ENCODE assay signal across 7 mouse cellular contexts in the genomic region with DNA sequence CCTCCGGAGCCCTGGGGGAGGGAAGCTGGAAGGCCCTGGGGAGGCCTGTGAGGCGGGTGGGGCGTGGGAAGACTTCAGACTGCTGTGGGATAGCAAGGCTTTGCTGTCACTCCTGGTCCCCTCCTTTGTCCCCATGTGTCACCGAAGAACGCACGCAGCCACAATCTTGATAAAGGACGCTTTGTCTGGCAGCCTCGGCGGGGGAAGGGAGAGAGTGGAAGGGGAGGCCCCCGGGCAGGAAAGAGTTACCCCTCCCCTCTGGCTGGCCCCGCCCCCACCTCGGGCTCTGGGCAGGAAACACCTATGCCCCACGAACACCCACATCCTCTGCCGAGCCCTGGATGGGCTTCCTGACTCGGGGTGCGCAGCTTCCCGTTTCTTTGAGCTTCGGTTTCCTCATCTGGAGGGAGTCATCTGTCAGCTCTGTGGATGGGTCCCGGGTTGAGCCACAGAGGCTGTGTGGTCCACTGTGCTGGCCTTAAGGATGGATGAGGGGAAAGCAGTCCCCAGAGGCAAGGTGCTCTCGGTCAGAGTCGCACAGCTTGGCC.
A peak's percentile ranks its signal among the peaks of the same experiment; 100 is the strongest.
DNase-seq lines count a peak whose midpoint lies in the region; ATAC-seq and TF ChIP-seq lines count a peak whose summit lies in the region.

No protein-coding gene starts in this region.

- peak overlapping the region; percentile 39 for H3K4me2 ChIP-seq in embryonic facial prominence, embryonic 12.5 days (replicated peaks)
- H3K4me2 ChIP-seq in hindbrain, embryonic 11.5 days (replicated peaks; ENCODE audit: low read depth, low read length) = peak overlapping the region; percentile 38
- peak overlapping the region; percentile 49 for H3K4me2 ChIP-seq in limb, embryonic 14.5 days (replicated peaks; ENCODE audit: low read depth, low read length, severe bottlenecking)
- peak overlapping the region; percentile 30 for H3K4me2 ChIP-seq in midbrain, embryonic 14.5 days (ENCODE audit: low read length)

- H3K27me3 ChIP-seq in embryonic facial prominence, embryonic 12.5 days = no peaks in the 10 kb centered on the region
- peaks cover 6% of the 10 kb centered on the region for H3K27me3 ChIP-seq in hindbrain, embryonic 11.5 days (ENCODE audit: control insufficient read depth, insufficient read depth, low read length)
- no peaks in the 10 kb centered on the region for H3K27me3 ChIP-seq in limb, embryonic 14.5 days (ENCODE audit: control insufficient read depth, insufficient read depth, low read length)
- no peaks in the 10 kb centered on the region for H3K27me3 ChIP-seq in midbrain, embryonic 14.5 days (ENCODE audit: control insufficient read depth, insufficient read depth, low read length)

- DNase-seq in hindbrain, embryonic 11.5 days (ENCODE audit: low spot score) = peak; percentile 86
- peak; percentile 54 for DNase-seq in limb, embryonic 14.5 days (ENCODE audit: low spot score)
- DNase-seq in midbrain, embryonic 14.5 days = peak; percentile 75
- DNase-seq in thymus, postnatal 0 days (ENCODE audit: low spot score) = peak; percentile 96
- no peak for DNase-seq in layer of hippocampus, adult 18-20 months (ENCODE audit: low spot score in 2 of 2)

- H3K27ac ChIP-seq in embryonic facial prominence, embryonic 12.5 days = peak overlapping the region; percentile 51
- peak overlapping the region; percentile 80 for H3K27ac ChIP-seq in hindbrain, embryonic 11.5 days (ENCODE audit: low read depth, low read length)
- peak overlapping the region; percentile 33; the same call in 1 of the 2 replicates for H3K27ac ChIP-seq in limb, embryonic 14.5 days (replicated peaks; ENCODE audit: low read depth, low read length)
- H3K27ac ChIP-seq in midbrain, embryonic 14.5 days (replicated peaks; ENCODE audit: low read depth, low read length) = peak overlapping the region; percentile 61

- 2% methylated on average over 18 of the region's 21 CpGs for WGBS in embryonic facial prominence, embryonic 12.5 days
- WGBS in hindbrain, embryonic 11.5 days = 2% methylated on average over 18 of the region's 21 CpGs
- 2% methylated on average over 14 of the region's 21 CpGs for WGBS in limb, embryonic 14.5 days
- WGBS in midbrain, embryonic 14.5 days = 2% methylated on average over 21 of the region's 21 CpGs

- peaks cover 44% of the 10 kb centered on the region for H3K4me1 ChIP-seq in embryonic facial prominence, embryonic 12.5 days
- H3K4me1 ChIP-seq in hindbrain, embryonic 11.5 days (replicated peaks; ENCODE audit: control insufficient read depth, insufficient read depth, low read length) = peaks cover 29% of the 10 kb centered on the region
- peaks cover 13% of the 10 kb centered on the region; the same call in 1 of the 2 replicates for H3K4me1 ChIP-seq in limb, embryonic 14.5 days (ENCODE audit: control insufficient read depth, insufficient read depth, low read length)
- H3K4me1 ChIP-seq in midbrain, embryonic 14.5 days (ENCODE audit: control insufficient read depth, insufficient read depth, low read length) = peaks cover 28% of the 10 kb centered on the region

- peak overlapping the region; percentile 31 for H3K9ac ChIP-seq in embryonic facial prominence, embryonic 12.5 days
- peak overlapping the region; percentile 55 for H3K9ac ChIP-seq in hindbrain, embryonic 11.5 days (ENCODE audit: low read depth, low read length)
- H3K9ac ChIP-seq in limb, embryonic 14.5 days (ENCODE audit: low read depth, low read length, severe bottlenecking) = peak overlapping the region; percentile 31; the same call in 1 of the 2 replicates
- no peak overlapping the region; the same call in 1 of the 2 replicates for H3K9ac ChIP-seq in midbrain, embryonic 14.5 days (replicated peaks; ENCODE audit: low read length)

- ATAC-seq in activated CD4-positive, CD25-positive, alpha-beta regulatory T cell, adult 4 months = peak; percentile 83
- peak; percentile 65 for ATAC-seq in embryonic facial prominence, embryonic 12.5 days (ENCODE audit: insufficient number of reproducible peaks, insufficient read depth, low FRiP score, low TSS enrichment)
- ATAC-seq in hindbrain, embryonic 11.5 days (ENCODE audit: low FRiP score) = peak; percentile 79
- peak; percentile 31; the same call in 1 of the 2 replicates for ATAC-seq in limb, embryonic 14.5 days (ENCODE audit: low FRiP score, low read depth)
- ATAC-seq in midbrain, embryonic 14.5 days (ENCODE audit: low FRiP score, low TSS enrichment) = peak; percentile 71; the same call in 1 of the 2 replicates

- H3K36me3 ChIP-seq in embryonic facial prominence, embryonic 12.5 days = no peaks in the 10 kb centered on the region
- no peaks in the 10 kb centered on the region for H3K36me3 ChIP-seq in hindbrain, embryonic 11.5 days (ENCODE audit: control insufficient read depth, insufficient read depth, low read length)
- H3K36me3 ChIP-seq in limb, embryonic 14.5 days (ENCODE audit: control insufficient read depth, insufficient read depth, low read length) = no peaks in the 10 kb centered on the region
- no peaks in the 10 kb centered on the region for H3K36me3 ChIP-seq in midbrain, embryonic 14.5 days (ENCODE audit: control insufficient read depth, insufficient read depth, low read length)

- H3K9me3 ChIP-seq in embryonic facial prominence, embryonic 12.5 days = no peaks in the 10 kb centered on the region
- no peaks in the 10 kb centered on the region for H3K9me3 ChIP-seq in hindbrain, embryonic 11.5 days (ENCODE audit: control insufficient read depth, low read length)
- H3K9me3 ChIP-seq in limb, embryonic 14.5 days (ENCODE audit: control insufficient read depth, low read length) = no peaks in the 10 kb centered on the region
- H3K9me3 ChIP-seq in midbrain, embryonic 14.5 days (ENCODE audit: control insufficient read depth, low read length) = no peaks in the 10 kb centered on the region

- peak overlapping the region; percentile 24 for H3K4me3 ChIP-seq in embryonic facial prominence, embryonic 12.5 days
- H3K4me3 ChIP-seq in hindbrain, embryonic 11.5 days (ENCODE audit: low read depth, low read length) = peak overlapping the region; percentile 6; the same call in 1 of the 2 replicates
- peak overlapping the region; percentile 30 for H3K4me3 ChIP-seq in limb, embryonic 14.5 days (replicated peaks; ENCODE audit: low read length)
- 0 out of 2 replicates have a peak overlapping the region, but pooled peaks have one; percentile 9 for H3K4me3 ChIP-seq in midbrain, embryonic 14.5 days (replicated peaks; ENCODE audit: low read depth, low read length)

- no peak for TF ChIP-seq POLR2A in limb, embryonic 14.5 days (IDR thresholded peaks at IDR 0.05; ENCODE audit: borderline replicate concordance, extremely low read depth, insufficient read depth, insufficient read length)

Comparison
In these comparisons a context has a peak if more than half of its experiments do, and no peak if none do; other contexts are left out.
1. ATAC-seq: peak in every context shown above with its lines; median percentile 83 in activated CD4-positive, CD25-positive, alpha-beta regulatory T cell, adult 4 months; 79 in hindbrain, embryonic 11.5 days; 71 in midbrain, embryonic 14.5 days; 65 in embryonic facial prominence, embryonic 12.5 days; 31 in limb, embryonic 14.5 days.
2. DNase-seq: peak in hindbrain, embryonic 11.5 days (single experiment), limb, embryonic 14.5 days (single experiment), midbrain, embryonic 14.5 days (single experiment) and thymus, postnatal 0 days (single experiment); none in layer of hippocampus, adult 18-20 months (0 of 2).
3. Peak in every context shown above with its lines, with median percentiles within 50 percentile points of each other: H3K27ac ChIP-seq, H3K4me2 ChIP-seq and H3K4me3 ChIP-seq.